Mouse (Mus musculus): ENCODE results near the gene Gm49337.

Gene Gm49337

GRCm38 (mm10) chr4:116336294-116336693 lies 163.1 kb downstream of the Gm49337 start:
- DNase-seq (ENCODE audit: low spot score), result no peak

DNA sequence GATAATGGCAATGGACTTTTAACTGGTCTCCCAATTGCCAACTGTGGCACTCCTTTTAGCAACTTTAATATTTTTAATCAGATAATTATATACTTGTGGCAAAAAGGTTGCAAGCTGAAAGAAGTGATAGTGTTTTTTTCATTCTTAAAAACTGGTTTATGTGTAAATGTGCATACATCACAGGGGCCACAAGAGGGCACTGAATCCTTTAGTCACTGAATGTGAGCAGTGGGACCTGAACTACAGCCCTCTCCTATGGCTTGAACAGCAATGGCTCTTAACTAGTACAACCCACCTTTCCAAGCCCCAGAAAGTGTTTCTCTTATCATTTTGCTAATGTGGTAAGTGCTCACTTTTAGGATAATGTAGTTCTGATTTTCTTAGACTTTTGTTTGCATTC lies 168.9 kb downstream of the Gm49337 start:
- peak; percentile 18 for DNase-seq (ENCODE audit: low spot score)
